Mouse (Mus musculus): ENCODE results near the gene Ctf2.

DNA sequence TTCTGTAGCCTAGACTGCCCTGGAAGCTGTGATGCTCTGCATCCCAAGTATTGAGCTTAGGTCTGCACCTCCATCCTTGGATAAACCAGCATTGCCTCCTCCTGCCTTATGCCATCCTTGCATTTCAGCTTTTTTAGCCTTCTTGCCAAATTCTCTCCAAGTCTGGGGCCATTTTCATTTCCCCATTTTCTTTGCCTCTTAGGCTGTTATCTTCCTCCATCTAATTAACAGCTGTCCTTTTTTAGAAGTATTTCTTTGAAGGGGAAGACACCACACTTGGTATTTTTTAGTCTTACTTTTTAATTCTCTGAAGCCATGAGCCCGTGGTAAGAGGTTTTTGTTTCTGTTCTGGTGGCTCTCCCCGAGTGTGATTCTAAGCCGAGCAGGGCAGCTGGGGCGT is 31.7 kb upstream of the Ctf2 start:
- TF ChIP-seq CTCF (IDR thresholded peaks at IDR 0.05; ENCODE audit: insufficient read depth, low read length) (no peak), POLR2A (IDR thresholded peaks at IDR 0.05; ENCODE audit: borderline replicate concordance, extremely low read depth, low read depth, low read length) (no peak)
